Mouse (Mus musculus): ENCODE results near the gene Bcl3. TPM values are rescaled to one million over a fixed set of nuclear protein-coding genes. Genes with fewer than 3 reads are reported as not detected.
A peak's percentile ranks its signal among the peaks of the same experiment; 100 is the strongest.

Gene Bcl3
- polyA plus RNA-seq, 1 experiment from 2014 or later: 4.3 TPM

GRCm38 (mm10) chr7:19789904-19790347 is 32.6 kb downstream of the Bcl3 start:
- ATAC-seq (ENCODE audit: low read depth) (peak; percentile 70), DNase-seq (ENCODE audit: low spot score) (peak; percentile 90)
- Histone ChIP-seq H3K4me3 (ENCODE audit: low read depth, low read length) (peak overlapping the region; percentile 30), H3K36me3 (ENCODE audit: control insufficient read depth, insufficient read depth, low read length) (no peaks in the 10 kb centered on the region), H3K9me3 (ENCODE audit: control insufficient read depth, low read length) (no peaks in the 10 kb centered on the region), H3K4me2 (ENCODE audit: low read depth, low read length) (peak overlapping the region; percentile 56), H3K9ac (ENCODE audit: low read depth, low read length) (peak overlapping the region; percentile 52), H3K27ac (replicated peaks; ENCODE audit: low read depth, low read length) (no peak overlapping the region), H3K4me1 (ENCODE audit: control insufficient read depth, insufficient read depth, low read length) (no peaks in the 10 kb centered on the region), H3K27me3 (replicated peaks; ENCODE audit: control insufficient read depth, insufficient read depth, low read length) (peaks cover 4% of the 10 kb centered on the region; the same call in 1 of the 2 replicates)
- WGBS: 2% methylated on average over 19 of the region's 19 CpGs

- no peaks in the 10 kb centered on the region for H3K27me3 ChIP-seq (replicated peaks; ENCODE audit: control insufficient read depth, insufficient read depth, low read length)
- 0 out of 2 replicates have a peak overlapping the region, but pooled peaks have one; percentile 10 for H3K27ac ChIP-seq (replicated peaks; ENCODE audit: low read depth, low read length)
- H3K9ac ChIP-seq (ENCODE audit: low read depth, low read length): no peak overlapping the region
- H3K4me2 ChIP-seq (ENCODE audit: low read depth, low read length): no peak overlapping the region
- peak; percentile 74 for DNase-seq (ENCODE audit: low spot score)
- no peak overlapping the region for H3K4me3 ChIP-seq (ENCODE audit: low read depth, low read length)
- WGBS: 34% methylated on average over 12 of the region's 12 CpGs
- H3K36me3 ChIP-seq (ENCODE audit: control insufficient read depth, insufficient read depth, low read length): no peaks in the 10 kb centered on the region
- H3K4me1 ChIP-seq (ENCODE audit: control insufficient read depth, insufficient read depth, low read length): no peaks in the 10 kb centered on the region
- ATAC-seq (ENCODE audit: low read depth): peak; percentile 58
- H3K9me3 ChIP-seq (ENCODE audit: control insufficient read depth, low read length): no peaks in the 10 kb centered on the region
Observed at GRCm38 (mm10) chr7:19785874-19786458, 36.6 kb downstream of the Bcl3 start.

- Histone ChIP-seq H3K4me2 (ENCODE audit: low read depth, low read length) (no peak overlapping the region), H3K4me1 (ENCODE audit: control insufficient read depth, insufficient read depth, low read length) (no peaks in the 10 kb centered on the region), H3K27ac (replicated peaks; ENCODE audit: low read depth, low read length) (no peak overlapping the region), H3K36me3 (ENCODE audit: control insufficient read depth, insufficient read depth, low read length) (no peaks in the 10 kb centered on the region), H3K9me3 (ENCODE audit: control insufficient read depth, low read length) (no peaks in the 10 kb centered on the region), H3K9ac (ENCODE audit: low read depth, low read length) (no peak overlapping the region), H3K27me3 (replicated peaks; ENCODE audit: control insufficient read depth, insufficient read depth, low read length) (no peaks in the 10 kb centered on the region), H3K4me3 (ENCODE audit: low read depth, low read length) (no peak overlapping the region)
- DNase-seq (ENCODE audit: low spot score): no peak
- ATAC-seq (ENCODE audit: low read depth): no peak
- 28% methylated on average over 9 of the region's 11 CpGs for WGBS
Observed at GRCm38 (mm10) chr7:19784764-19785535, 37.6 kb downstream of the Bcl3 start.

GRCm38 (mm10) chr7:19783630-19784029 is 38.9 kb downstream of the Bcl3 start:
- no peak overlapping the region for H3K27ac ChIP-seq (replicated peaks; ENCODE audit: low read depth, low read length)

GRCm38 (mm10) chr7:19782645-19783044 is 39.9 kb downstream of the Bcl3 start:
- DNase-seq (ENCODE audit: low spot score): no peak
- Histone ChIP-seq H3K27ac (replicated peaks; ENCODE audit: low read depth, low read length) (no peak overlapping the region), H3K9me3 (ENCODE audit: control insufficient read depth, low read length) (no peaks in the 10 kb centered on the region), H3K27me3 (replicated peaks; ENCODE audit: control insufficient read depth, insufficient read depth, low read length) (no peaks in the 10 kb centered on the region), H3K4me1 (ENCODE audit: control insufficient read depth, insufficient read depth, low read length) (no peaks in the 10 kb centered on the region), H3K4me2 (ENCODE audit: low read depth, low read length) (no peak overlapping the region), H3K36me3 (ENCODE audit: control insufficient read depth, insufficient read depth, low read length) (no peaks in the 10 kb centered on the region), H3K9ac (ENCODE audit: low read depth, low read length) (no peak overlapping the region), H3K4me3 (ENCODE audit: low read depth, low read length) (no peak overlapping the region)
- no peak for ATAC-seq (ENCODE audit: low read depth)
- WGBS: 95% methylated on average over 4 of the region's 4 CpGs

More at GRCm38 (mm10) chr7:19783630-19784029, 38.9 kb downstream of the Bcl3 start:
- 76% methylated on average over 8 of the region's 8 CpGs for WGBS
- Histone ChIP-seq H3K9me3 (ENCODE audit: control insufficient read depth, low read length) (no peaks in the 10 kb centered on the region), H3K27me3 (replicated peaks; ENCODE audit: control insufficient read depth, insufficient read depth, low read length) (no peaks in the 10 kb centered on the region), H3K36me3 (ENCODE audit: control insufficient read depth, insufficient read depth, low read length) (no peaks in the 10 kb centered on the region), H3K4me2 (ENCODE audit: low read depth, low read length) (no peak overlapping the region), H3K9ac (ENCODE audit: low read depth, low read length) (no peak overlapping the region), H3K4me3 (ENCODE audit: low read depth, low read length) (no peak overlapping the region), H3K4me1 (ENCODE audit: control insufficient read depth, insufficient read depth, low read length) (no peaks in the 10 kb centered on the region)
- no peak for DNase-seq (ENCODE audit: low spot score)
- ATAC-seq (ENCODE audit: low read depth): no peak

GRCm38 (mm10) chr7:19781741-19782140 is 40.8 kb downstream of the Bcl3 start:
- Histone ChIP-seq H3K9ac (ENCODE audit: low read depth, low read length) (no peak overlapping the region), H3K4me3 (ENCODE audit: low read depth, low read length) (no peak overlapping the region), H3K9me3 (ENCODE audit: control insufficient read depth, low read length) (no peaks in the 10 kb centered on the region), H3K4me2 (ENCODE audit: low read depth, low read length) (no peak overlapping the region), H3K27me3 (replicated peaks; ENCODE audit: control insufficient read depth, insufficient read depth, low read length) (no peaks in the 10 kb centered on the region), H3K27ac (replicated peaks; ENCODE audit: low read depth, low read length) (no peak overlapping the region), H3K36me3 (ENCODE audit: control insufficient read depth, insufficient read depth, low read length) (no peaks in the 10 kb centered on the region), H3K4me1 (ENCODE audit: control insufficient read depth, insufficient read depth, low read length) (no peaks in the 10 kb centered on the region)
- WGBS: 87% methylated on average over 7 of the region's 7 CpGs
- DNase-seq (ENCODE audit: low spot score) (no peak), ATAC-seq (ENCODE audit: low read depth) (no peak)

GRCm38 (mm10) chr7:19779903-19780302 is 42.7 kb downstream of the Bcl3 start:
- no peak for DNase-seq (ENCODE audit: low spot score)
- H3K27me3 ChIP-seq (replicated peaks; ENCODE audit: control insufficient read depth, insufficient read depth, low read length): no peaks in the 10 kb centered on the region
- H3K4me3 ChIP-seq (ENCODE audit: low read depth, low read length): no peak overlapping the region
- WGBS: 81% methylated on average over 4 of the region's 4 CpGs
- H3K4me1 ChIP-seq (ENCODE audit: control insufficient read depth, insufficient read depth, low read length): no peaks in the 10 kb centered on the region
- no peaks in the 10 kb centered on the region for H3K9me3 ChIP-seq (ENCODE audit: control insufficient read depth, low read length)
- no peak overlapping the region for H3K9ac ChIP-seq (ENCODE audit: low read depth, low read length)
- H3K4me2 ChIP-seq (ENCODE audit: low read depth, low read length): no peak overlapping the region
- H3K27ac ChIP-seq (replicated peaks; ENCODE audit: low read depth, low read length): no peak overlapping the region
- H3K36me3 ChIP-seq (ENCODE audit: control insufficient read depth, insufficient read depth, low read length): no peaks in the 10 kb centered on the region
- no peak for ATAC-seq (ENCODE audit: low read depth)

- H3K27me3 ChIP-seq (replicated peaks; ENCODE audit: control insufficient read depth, insufficient read depth, low read length): no peaks in the 10 kb centered on the region
- no peak overlapping the region for H3K4me2 ChIP-seq (ENCODE audit: low read depth, low read length)
- H3K9ac ChIP-seq (ENCODE audit: low read depth, low read length): no peak overlapping the region
- 80% methylated on average over 8 of the region's 8 CpGs for WGBS
- ATAC-seq (ENCODE audit: low read depth) (no peak), DNase-seq (ENCODE audit: low spot score) (peak; percentile 45)
- no peaks in the 10 kb centered on the region for H3K9me3 ChIP-seq (ENCODE audit: control insufficient read depth, low read length)
- no peak overlapping the region for H3K4me3 ChIP-seq (ENCODE audit: low read depth, low read length)
- no peaks in the 10 kb centered on the region for H3K36me3 ChIP-seq (ENCODE audit: control insufficient read depth, insufficient read depth, low read length)
- no peak overlapping the region for H3K27ac ChIP-seq (replicated peaks; ENCODE audit: low read depth, low read length)
- H3K4me1 ChIP-seq (ENCODE audit: control insufficient read depth, insufficient read depth, low read length): no peaks in the 10 kb centered on the region
Observed at GRCm38 (mm10) chr7:19778645-19779044, 43.9 kb downstream of the Bcl3 start.
